Mouse (Mus musculus): ENCODE results near the gene Fgfr2.

GRCm38 (mm10) chr7:130935793-130936471, 2187.2 kb downstream of the Fgfr2 start, which contains the start of gene Htra1:
- no peak for TF ChIP-seq CTCF (IDR thresholded peaks at IDR 0.05; ENCODE audit: low read depth)
- TF ChIP-seq EP300 (IDR thresholded peaks at IDR 0.05; ENCODE audit: low read depth): no peak

Data from liver, postnatal 0 days (tissue).